Mouse (Mus musculus): ENCODE data around the gene Arhgef2. TPM values are rescaled to one million over a fixed set of nuclear protein-coding genes. Genes with fewer than 3 reads are reported as not detected.

Arhgef2 gene
- total and polyA plus RNA-seq, 2 experiments from 2014 or later = 46.8 to 80.3 TPM

DNA sequence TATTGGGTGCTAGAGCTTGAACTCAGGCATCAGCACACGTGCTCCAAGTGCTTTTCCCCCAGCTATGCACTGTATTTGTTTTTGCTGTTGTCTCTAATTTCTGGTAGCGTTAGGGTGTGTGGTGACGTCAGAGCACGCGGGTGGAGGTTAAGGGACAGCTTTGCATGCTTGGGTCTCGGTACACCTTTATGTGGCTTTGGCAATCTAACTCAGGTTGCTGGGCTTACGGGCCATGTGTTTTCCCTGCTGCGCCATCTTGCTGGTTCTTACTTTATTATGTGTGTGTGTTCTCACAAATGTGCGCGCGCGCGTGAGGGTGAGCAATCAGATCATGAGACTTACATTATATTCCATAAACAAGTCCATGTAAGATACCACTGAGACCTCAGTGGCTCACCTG is 44.2 kb downstream of the Arhgef2 start:
- TF ChIP-seq CTCF (IDR thresholded peaks at IDR 0.05) = no peak
- DNase-seq (ENCODE audit: low spot score) (no peak), ATAC-seq (ENCODE audit: low FRiP score) (no peak)
- Histone ChIP-seq H3K36me3 (ENCODE audit: insufficient read depth, low read length) (peaks cover 26% of the 10 kb centered on the region), H3K9ac (replicated peaks; ENCODE audit: low read length, poor library complexity, severe bottlenecking) (no peak overlapping the region), H3K4me1 (ENCODE audit: insufficient read depth, low read length) (no peaks in the 10 kb centered on the region), H3K27ac (ENCODE audit: low read depth, low read length) (no peak overlapping the region), H3K4me2 (ENCODE audit: low read depth, low read length, poor library complexity, severe bottlenecking) (no peak overlapping the region), H3K4me3 (ENCODE audit: low read depth, low read length) (no peak overlapping the region), H3K27me3 (ENCODE audit: insufficient read depth, low read length) (no peaks in the 10 kb centered on the region), H3K9me3 (ENCODE audit: low read length) (no peaks in the 10 kb centered on the region)
- 94% methylated on average over 13 of the region's 13 CpGs for WGBS

DNA sequence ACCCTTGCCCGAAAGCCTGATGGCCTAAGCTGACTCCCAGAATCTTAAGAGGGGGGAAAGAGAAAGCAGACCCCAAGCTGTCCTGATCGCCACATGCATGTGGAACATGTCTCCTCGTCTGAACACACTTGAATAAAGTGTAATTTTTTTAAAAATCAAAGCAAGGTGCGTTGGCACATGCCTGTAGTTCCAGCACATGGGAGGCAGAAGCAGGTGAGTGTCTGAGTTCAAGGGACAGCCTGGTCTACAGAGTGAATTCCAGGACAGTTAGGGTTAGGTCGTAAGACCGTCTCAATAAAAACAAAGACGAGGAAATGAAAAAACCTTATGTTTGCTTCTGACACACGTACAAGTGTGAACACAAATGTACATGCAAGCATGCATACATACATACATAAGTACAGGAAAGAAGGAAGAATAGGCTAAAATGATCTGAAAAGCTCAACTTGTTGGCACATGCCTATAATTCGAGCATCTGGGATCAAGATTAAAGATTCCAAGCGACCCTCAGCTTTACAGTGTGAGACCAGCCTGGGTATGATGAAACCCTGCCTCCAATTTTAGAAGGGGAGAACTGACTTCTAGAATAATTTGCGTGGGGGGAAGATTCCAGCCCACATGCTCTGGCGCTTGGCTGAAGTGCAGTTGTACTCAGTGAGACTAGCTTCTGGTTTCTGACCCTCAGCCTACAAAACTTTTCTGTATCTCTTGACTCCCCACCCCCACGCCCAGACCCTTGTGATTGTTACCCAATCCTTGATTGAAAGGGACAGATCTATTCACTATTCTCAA is 45.1 kb downstream of the Arhgef2 start:
- no peak overlapping the region for H3K27ac ChIP-seq (ENCODE audit: low read depth, low read length)
- peaks cover 21% of the 10 kb centered on the region for H3K36me3 ChIP-seq (ENCODE audit: insufficient read depth, low read length)
- no peak overlapping the region for H3K9ac ChIP-seq (replicated peaks; ENCODE audit: low read length, poor library complexity, severe bottlenecking)
- no peak for TF ChIP-seq CTCF (IDR thresholded peaks at IDR 0.05)
- H3K27me3 ChIP-seq (ENCODE audit: insufficient read depth, low read length) = no peaks in the 10 kb centered on the region
- ATAC-seq (ENCODE audit: low FRiP score) (no peak), DNase-seq (ENCODE audit: low spot score) (no peak)
- no peak overlapping the region for H3K4me3 ChIP-seq (ENCODE audit: low read depth, low read length)
- H3K4me1 ChIP-seq (ENCODE audit: insufficient read depth, low read length) = no peaks in the 10 kb centered on the region
- no peak overlapping the region for H3K4me2 ChIP-seq (ENCODE audit: low read depth, low read length, poor library complexity, severe bottlenecking)
- no peaks in the 10 kb centered on the region for H3K9me3 ChIP-seq (ENCODE audit: low read length)
- WGBS = 78% methylated on average over 13 of the region's 13 CpGs

DNA sequence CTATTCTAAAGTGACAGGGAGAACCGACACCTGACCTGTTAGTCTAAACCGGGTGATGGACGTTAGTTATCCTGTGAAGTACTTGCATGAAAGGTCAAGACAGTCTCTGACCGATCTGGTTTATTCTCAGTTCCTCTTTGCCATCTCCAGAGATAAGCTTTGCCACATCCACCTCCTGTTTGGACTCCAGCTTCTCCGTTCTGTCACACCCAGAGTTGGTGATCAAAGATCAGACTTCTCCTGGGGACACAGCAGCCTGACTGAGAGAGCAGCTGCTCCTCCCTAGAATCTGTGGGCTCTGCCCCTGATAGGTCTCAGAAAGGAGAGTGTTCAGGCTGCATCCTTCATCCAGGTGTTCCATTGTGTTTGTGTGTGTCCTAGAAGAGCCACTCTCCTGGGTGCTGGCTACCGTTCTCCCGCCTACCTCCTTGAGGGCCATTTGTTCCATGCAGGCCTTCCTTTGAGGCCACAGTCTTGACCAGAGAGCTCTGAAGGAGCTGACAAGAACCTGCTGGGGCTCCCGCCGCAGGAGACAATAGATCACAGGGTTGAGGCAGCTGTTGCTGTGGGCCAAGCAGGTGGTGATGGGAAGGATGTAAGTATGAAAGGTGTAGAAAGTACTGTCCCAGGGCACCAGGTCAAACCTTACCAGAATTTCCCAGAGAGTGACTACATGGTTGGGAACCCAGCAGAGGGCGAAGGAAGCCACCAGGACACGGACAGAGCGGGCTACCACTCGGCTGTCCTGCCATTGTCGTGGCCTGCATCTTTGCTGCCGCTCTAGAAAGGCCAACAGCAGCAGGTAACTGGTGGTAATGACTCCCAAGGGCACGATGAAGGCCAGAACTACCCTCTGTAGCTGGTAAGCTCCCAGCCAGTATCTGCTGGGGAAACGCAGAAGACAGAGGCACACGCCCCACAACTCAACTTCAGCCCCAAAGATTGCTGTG is 46.2 kb downstream of the Arhgef2 start:
- H3K4me2 ChIP-seq (ENCODE audit: low read depth, low read length, poor library complexity, severe bottlenecking) = no peak overlapping the region
- ATAC-seq (ENCODE audit: low FRiP score) = no peak
- H3K4me1 ChIP-seq (ENCODE audit: insufficient read depth, low read length) = no peaks in the 10 kb centered on the region
- no peaks in the 10 kb centered on the region for H3K9me3 ChIP-seq (ENCODE audit: low read length)
- H3K27ac ChIP-seq (ENCODE audit: low read depth, low read length) = no peak overlapping the region
- no peak overlapping the region for H3K9ac ChIP-seq (replicated peaks; ENCODE audit: low read length, poor library complexity, severe bottlenecking)
- H3K36me3 ChIP-seq (ENCODE audit: insufficient read depth, low read length) = peaks cover 10% of the 10 kb centered on the region
- no peak overlapping the region for H3K4me3 ChIP-seq (ENCODE audit: low read depth, low read length)
- no peak for TF ChIP-seq CTCF (IDR thresholded peaks at IDR 0.05)
- no peak for DNase-seq (ENCODE audit: low spot score)
- no peaks in the 10 kb centered on the region for H3K27me3 ChIP-seq (ENCODE audit: insufficient read depth, low read length)
- WGBS = 75% methylated on average over 18 of the region's 18 CpGs

DNA sequence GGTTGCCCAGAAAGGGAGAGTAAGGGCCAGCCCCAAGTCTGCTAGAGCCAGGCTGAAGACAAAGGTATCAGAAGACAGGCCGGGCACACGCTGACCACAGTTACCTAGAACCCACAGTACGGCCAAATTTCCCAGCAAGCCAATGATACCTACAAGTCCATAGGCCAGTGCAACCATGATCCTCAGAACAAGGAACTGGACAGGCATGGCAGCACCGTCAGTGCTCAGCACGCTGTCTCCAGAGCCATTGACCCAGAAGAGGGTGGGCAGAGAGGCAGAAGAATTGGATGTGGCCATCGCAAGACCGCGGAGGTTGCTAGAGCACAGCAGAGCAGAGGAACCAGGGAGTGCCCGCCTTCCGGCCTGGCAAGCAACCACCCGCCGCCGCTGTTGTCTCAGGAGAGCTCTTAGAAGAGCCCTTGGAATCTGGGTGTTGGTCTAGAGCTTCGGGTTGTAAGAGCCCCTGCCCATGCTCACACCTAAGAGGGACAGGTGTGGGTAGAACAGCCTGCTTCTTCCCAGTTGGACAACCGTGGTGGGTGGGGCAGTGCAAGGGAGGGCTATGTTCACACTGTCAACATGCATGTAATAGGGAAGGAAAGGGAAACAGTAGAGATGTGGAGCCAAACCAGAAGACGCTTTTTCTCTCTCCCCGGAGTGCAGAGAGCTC is 47.2 kb downstream of the Arhgef2 start, which contains the start of gene Rxfp4:
Gene Rxfp4, minus strand, starts transcription at position 297 of the 670 bp plus-strand sequence.
- no peak within 1 kb of the TSS for H3K27ac ChIP-seq (ENCODE audit: low read depth, low read length)
- H3K9me3 ChIP-seq (ENCODE audit: low read length) = no peaks in the 10 kb centered on the region
- H3K27me3 ChIP-seq (ENCODE audit: insufficient read depth, low read length) = no peaks in the 10 kb centered on the region
- H3K9ac ChIP-seq (replicated peaks; ENCODE audit: low read length, poor library complexity, severe bottlenecking) = no peak within 1 kb of the TSS
- no peak for ATAC-seq (ENCODE audit: low FRiP score)
- no peak within 1 kb of the TSS for H3K4me2 ChIP-seq (ENCODE audit: low read depth, low read length, poor library complexity, severe bottlenecking)
- 89% methylated on average over 17 of the region's 17 CpGs for WGBS
- no peak for TF ChIP-seq CTCF (IDR thresholded peaks at IDR 0.05)
- no peaks in the 10 kb centered on the region for H3K4me1 ChIP-seq (ENCODE audit: insufficient read depth, low read length)
- DNase-seq (ENCODE audit: low spot score) = no peak
- H3K36me3 ChIP-seq (ENCODE audit: insufficient read depth, low read length) = peaks cover 4% of the 10 kb centered on the region; the same call in 1 of the 2 replicates
- no peak within 1 kb of the TSS for H3K4me3 ChIP-seq (ENCODE audit: low read depth, low read length)

DNA sequence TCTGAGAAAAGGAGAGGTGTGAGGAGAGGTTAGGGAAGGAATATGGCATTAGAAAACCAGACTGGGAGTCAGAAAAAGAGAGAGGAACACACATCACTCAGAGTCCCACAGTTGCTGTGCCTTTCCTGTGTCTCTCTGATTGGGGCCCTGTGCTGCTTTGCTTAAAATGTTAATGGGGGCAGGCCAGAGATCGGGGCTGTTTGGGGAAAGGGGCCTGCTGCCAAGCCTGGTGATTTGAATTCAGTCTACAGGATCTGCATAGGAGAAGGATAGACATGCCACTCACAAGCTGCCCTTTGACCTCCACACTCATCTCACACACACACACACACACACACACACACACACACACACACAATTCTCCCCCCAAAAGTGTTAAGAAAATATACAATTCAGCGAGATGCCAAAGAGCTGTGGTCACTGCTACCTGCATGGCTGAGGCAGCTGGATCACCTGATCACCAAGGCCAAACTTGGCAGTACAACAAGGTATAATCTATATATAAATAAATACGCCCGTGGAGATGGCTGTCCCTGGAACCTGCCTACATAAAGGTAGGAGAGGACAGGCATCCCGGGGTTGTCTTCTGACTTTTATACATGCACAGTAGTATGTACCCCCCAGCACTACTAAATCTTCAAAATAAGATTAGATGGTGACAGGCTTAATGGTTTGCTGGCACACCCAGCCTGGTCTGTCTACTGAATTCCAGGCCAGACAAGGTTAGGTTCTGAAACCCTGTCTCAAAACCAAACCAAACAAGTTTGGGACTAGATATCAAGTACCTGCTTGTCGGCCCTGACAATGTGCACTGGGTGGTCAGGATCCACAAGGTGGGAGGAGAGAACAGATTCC is 48.0 kb downstream of the Arhgef2 start:
- no peak overlapping the region for H3K4me2 ChIP-seq (ENCODE audit: low read depth, low read length, poor library complexity, severe bottlenecking)
- no peak for TF ChIP-seq CTCF (IDR thresholded peaks at IDR 0.05)
- no peak overlapping the region for H3K9ac ChIP-seq (replicated peaks; ENCODE audit: low read length, poor library complexity, severe bottlenecking)
- ATAC-seq (ENCODE audit: low FRiP score) (no peak), DNase-seq (ENCODE audit: low spot score) (no peak)
- H3K9me3 ChIP-seq (ENCODE audit: low read length) = no peaks in the 10 kb centered on the region
- H3K27ac ChIP-seq (ENCODE audit: low read depth, low read length) = no peak overlapping the region
- no peaks in the 10 kb centered on the region for H3K36me3 ChIP-seq (ENCODE audit: insufficient read depth, low read length)
- no peaks in the 10 kb centered on the region for H3K4me1 ChIP-seq (ENCODE audit: insufficient read depth, low read length)
- WGBS = 78% methylated on average over 6 of the region's 6 CpGs
- no peaks in the 10 kb centered on the region for H3K27me3 ChIP-seq (ENCODE audit: insufficient read depth, low read length)
- H3K4me3 ChIP-seq (ENCODE audit: low read depth, low read length) = no peak overlapping the region
